Mouse (Mus musculus): Measurements from ENCODE around the gene Col15a1.
A peak's percentile ranks its signal among the peaks of the same experiment; 100 is the strongest.

Gene Col15a1

GRCm38 (mm10) chr4:47349759-47350158, 141.8 kb downstream of the Col15a1 start:
- no peak for DNase-seq (ENCODE audit: low read depth, low spot score)

DNA sequence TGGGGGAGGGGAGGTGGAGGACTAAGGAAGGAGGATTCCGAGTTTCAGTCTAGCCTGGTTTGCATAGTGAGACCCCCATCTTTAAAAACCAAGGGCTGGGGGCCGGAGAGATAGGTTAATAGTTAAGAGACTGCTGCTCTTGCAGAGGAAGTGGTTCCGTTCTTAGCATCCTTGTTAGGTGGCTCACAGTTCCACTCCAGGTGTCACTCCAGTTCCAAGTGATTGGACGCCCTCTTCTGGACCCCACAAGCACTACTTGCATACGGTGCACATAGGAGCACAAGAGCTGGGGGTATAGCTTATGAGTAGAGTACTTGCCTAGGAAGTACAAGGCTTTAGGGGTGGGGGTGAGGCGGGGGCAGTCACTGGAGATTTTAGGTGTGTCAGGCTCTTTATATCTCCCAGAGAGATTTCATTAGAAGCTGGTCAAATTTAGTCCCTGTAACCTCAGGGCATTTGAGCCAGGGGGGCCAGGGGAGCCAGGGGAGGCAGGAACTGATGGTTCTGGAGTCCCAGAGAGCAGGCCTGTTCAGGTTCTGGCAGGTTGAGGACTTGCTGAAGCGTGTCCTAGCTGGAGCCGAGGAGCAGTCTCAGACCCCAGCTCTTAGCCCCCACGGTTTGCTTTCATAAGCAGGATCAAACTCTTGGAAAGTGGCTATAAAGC, 143.6 kb downstream of the Col15a1 start:
- peak; percentile 79 for DNase-seq (ENCODE audit: low read depth, low spot score)

GRCm38 (mm10) chr4:47352061-47352661, 144.2 kb downstream of the Col15a1 start:
- DNase-seq (ENCODE audit: low read depth, low spot score), result peak; percentile 33

DNA sequence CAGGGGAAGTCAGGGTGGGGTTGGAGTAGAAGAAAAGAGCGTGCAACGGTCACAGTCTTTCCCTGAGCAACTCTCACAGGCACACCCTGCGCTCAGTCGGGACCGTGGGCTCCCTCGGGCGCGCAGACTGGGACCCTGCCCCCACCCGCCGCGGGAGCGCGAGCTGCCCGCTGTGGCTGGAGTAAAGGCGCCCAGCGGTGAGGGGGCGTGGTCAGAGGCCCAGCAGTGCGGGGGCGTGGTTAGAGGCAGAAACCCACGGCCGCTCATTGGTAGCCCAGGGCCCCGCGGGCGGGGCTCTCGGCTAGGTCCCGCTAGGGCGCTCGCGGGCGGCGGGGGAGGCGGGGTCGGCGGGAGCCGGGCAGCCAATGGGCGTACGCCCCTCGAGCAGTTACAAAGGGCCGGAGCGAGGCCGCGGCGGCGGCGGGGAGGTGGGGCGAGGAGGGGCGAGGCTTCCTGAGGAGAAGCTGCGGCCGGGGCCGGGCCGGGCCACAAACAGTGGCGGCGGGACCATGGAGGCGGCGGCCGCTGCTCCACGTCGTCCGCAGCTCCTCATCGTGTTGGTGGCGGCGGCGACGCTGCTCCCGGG, 144.9 kb downstream of the Col15a1 start, which contains the start of gene Tgfbr1:
Gene Tgfbr1, plus strand, starts transcription at position 420 of the 586 bp plus-strand sequence.
- DNase-seq (ENCODE audit: low read depth, low spot score), result peak; percentile 92

- DNase-seq (ENCODE audit: low read depth, low spot score), result peak; percentile 40
Observed at GRCm38 (mm10) chr4:47353416-47354111, 145.6 kb downstream of the Col15a1 start.

- no peak for DNase-seq (ENCODE audit: low read depth, low spot score)
Observed at GRCm38 (mm10) chr4:47354304-47354703, 146.3 kb downstream of the Col15a1 start.

DNA sequence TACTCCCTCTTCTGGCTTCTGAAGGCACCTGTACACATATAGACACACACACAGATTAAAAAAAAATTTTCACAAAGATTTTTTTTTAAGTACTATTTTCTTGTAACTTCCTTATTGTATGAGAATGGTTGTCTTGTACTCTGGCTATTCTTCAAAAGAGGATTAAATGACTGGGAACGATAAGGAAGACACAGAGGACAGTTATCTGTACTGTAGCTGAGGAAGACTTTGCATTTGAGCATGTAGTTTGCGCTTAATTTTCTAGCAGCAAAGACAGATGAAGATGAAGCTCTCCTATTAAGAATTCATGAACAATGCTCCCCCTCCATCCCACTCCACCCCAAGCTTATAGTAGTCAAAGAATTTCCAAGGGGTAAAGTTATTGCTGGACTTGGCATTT, 154.7 kb downstream of the Col15a1 start:
- DNase-seq (ENCODE audit: low read depth, low spot score), result no peak
